Mouse (Mus musculus) cortical plate, adult 2 months (tissue): ENCODE data around the gene Kank2.

ENCODE experiments used
- CTCF ChIP-seq: fragments of 200-500 bp; IDR thresholded peaks from 2 replicates; pipeline ENCODE4 v1.5.1; 2011; ENCODE audit warnings: mild to moderate bottlenecking, control low read depth, low read length; ENCODE audit not compliant: insufficient read depth; ENCODE audit errors: extremely low read depth
- POLR2A ChIP-seq: fragments of 200-500 bp; IDR thresholded peaks from 2 replicates; pipeline ENCODE4 v1.6.1; 2011; ENCODE audit warnings: mild to moderate bottlenecking, low read length, control low read depth; ENCODE audit not compliant: insufficient read depth; ENCODE audit errors: extremely low read depth

DNA sequence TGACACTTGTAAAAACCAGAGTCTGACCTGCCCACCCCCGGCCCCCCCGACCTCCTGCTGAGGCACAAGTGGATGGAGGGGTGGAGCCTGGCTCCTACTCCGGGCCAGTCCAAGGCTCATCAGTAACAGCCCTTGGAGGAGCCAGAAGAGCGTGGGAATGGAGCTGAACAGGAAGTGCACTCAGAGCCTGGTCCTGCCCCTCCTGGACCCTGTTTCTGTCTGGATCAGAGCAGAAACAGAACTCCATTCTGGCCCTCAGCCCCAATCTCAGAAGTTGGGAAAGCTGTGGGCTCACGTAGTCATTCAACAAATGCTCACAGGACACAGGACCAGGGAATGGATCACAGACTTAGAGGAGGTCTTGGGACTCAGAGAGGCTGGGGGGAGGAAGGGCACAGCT, 43.8 kb upstream of the Kank2 start:
- no peak for TF ChIP-seq POLR2A
- TF ChIP-seq CTCF: no peak
